Mouse (Mus musculus): ENCODE measurements at regions not wholly inside any gene's neighbourhood (a gene's known extent, or its start where the extent isn't known, plus 50 kb on each side); places are given as distances from the start of the nearest gene placed in this dataset.
A peak's percentile ranks its signal among the peaks of the same experiment; 100 is the strongest.

DNA sequence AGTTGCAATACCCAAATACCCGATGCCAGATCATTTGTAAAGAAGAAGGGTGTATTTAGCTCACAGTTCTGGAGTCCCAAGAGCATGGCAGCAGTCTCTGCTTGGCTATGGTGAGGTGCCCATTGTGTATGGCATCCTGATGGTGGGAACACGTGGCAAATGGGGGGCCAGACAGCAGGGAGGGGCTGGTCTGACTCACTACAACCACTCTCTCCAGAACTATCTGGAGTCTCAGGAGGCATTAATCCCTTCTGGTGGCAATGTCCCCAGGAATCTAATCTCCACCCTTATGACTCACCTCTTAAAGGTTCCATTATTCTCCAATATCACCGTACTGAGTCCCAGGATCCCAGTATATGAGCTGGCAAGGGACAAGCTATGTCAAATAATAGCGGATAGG is 229.5 kb upstream of the Serp2 start:
- Histone ChIP-seq H3K27ac (replicated peaks) (no peak overlapping the region), H3K4me2 (replicated peaks) (no peak overlapping the region), H3K27me3 (no peaks in the 10 kb centered on the region), H3K36me3 (no peaks in the 10 kb centered on the region), H3K9me3 (replicated peaks) (no peaks in the 10 kb centered on the region), H3K9ac (no peak overlapping the region), H3K4me1 (peaks cover 12% of the 10 kb centered on the region), H3K4me3 (replicated peaks) (no peak overlapping the region)
- no peak for ATAC-seq (ENCODE audit: insufficient number of reproducible peaks, low FRiP score, low TSS enrichment, low read depth)
- WGBS = 74% methylated on average over 4 of the region's 4 CpGs

DNA sequence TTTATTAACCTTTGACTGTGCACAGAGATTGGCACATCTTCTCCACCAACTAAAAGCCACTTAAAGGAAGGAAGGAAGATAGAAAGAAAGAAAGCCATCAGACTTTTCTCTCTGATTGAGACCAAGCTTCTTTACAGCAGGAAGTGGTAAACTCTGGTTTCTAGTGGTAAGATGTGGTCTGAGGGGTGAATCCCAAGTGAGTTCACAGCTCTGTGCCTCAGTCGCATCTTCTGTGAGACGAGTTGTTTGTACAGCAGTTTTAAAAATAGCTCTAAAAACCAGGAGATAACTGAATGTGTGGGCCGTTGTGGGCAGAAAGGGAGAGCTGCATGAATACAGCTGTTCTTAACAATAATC is 224.8 kb upstream of the Serp2 start:
- Histone ChIP-seq H3K9ac (no peak overlapping the region), H3K4me2 (replicated peaks) (no peak overlapping the region), H3K36me3 (no peaks in the 10 kb centered on the region)

DNA sequence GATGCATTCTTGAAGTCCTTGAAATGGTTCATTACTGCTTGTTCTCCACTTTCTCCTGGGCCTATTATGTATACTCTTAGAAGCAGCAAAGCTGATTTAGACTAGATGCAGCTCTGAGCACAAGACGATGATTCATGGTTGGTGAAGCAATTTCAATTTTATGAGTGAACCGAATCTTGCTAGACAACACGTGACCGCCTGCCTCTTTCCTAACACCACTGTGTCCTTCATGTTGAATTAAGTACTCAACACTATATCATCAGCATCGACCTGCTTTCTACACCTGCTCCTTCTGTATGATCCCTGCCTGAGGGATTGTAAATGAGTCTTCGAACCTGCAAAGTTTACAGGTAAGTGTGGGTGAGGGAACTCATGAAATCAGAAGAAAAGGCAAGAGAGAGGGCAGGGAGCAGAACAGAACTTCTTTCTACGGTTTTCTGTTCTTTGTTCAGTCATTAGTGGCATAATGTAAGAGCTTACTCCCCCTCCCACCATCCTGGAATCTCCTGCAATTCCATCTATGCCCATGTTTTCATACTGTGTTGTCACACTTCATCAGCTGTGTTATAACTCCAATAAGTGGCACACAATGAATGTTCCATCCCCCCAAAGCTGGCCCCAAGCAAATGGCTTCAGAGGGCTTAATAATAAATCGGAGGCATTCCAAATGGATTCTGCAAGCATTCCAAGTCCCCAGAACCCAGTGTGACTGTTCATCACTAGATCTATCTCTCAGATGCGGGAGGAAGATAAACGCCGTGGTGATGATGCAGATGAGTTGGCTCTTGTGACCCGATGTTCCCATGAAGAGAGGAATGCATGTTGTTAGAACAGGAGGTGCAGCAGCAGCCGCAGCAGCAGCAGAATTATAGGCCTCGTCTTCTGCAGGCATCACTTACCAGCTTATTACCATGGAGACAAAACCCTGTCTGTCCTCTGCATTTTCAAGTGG is 224.2 kb upstream of the Serp2 start:
- peak; percentile 47; the same call in 1 of the 2 replicates for ATAC-seq (ENCODE audit: insufficient number of reproducible peaks, low FRiP score, low TSS enrichment, low read depth)
- no peaks in the 10 kb centered on the region for H3K36me3 ChIP-seq
- no peak overlapping the region for H3K4me3 ChIP-seq (replicated peaks)
- H3K9me3 ChIP-seq (replicated peaks) = no peaks in the 10 kb centered on the region
- no peaks in the 10 kb centered on the region for H3K27me3 ChIP-seq
- H3K9ac ChIP-seq = no peak overlapping the region
- 54% methylated on average over 14 of the region's 14 CpGs for WGBS
- H3K27ac ChIP-seq (replicated peaks) = 0 out of 2 replicates have a peak overlapping the region, but pooled peaks have one; percentile 1
- H3K4me1 ChIP-seq = peaks cover 17% of the 10 kb centered on the region
- H3K4me2 ChIP-seq (replicated peaks) = no peak overlapping the region

More for the DNA sequence above, 224.8 kb upstream of the Serp2 start:
- H3K4me3 ChIP-seq (replicated peaks) = no peak overlapping the region
- no peak for ATAC-seq (ENCODE audit: insufficient number of reproducible peaks, low FRiP score, low TSS enrichment, low read depth)
- WGBS = 47% methylated on average over 3 of the region's 3 CpGs
- H3K27ac ChIP-seq (replicated peaks) = no peak overlapping the region
- no peaks in the 10 kb centered on the region for H3K9me3 ChIP-seq (replicated peaks)
- H3K4me1 ChIP-seq = peaks cover 17% of the 10 kb centered on the region
- H3K27me3 ChIP-seq = no peaks in the 10 kb centered on the region

DNA sequence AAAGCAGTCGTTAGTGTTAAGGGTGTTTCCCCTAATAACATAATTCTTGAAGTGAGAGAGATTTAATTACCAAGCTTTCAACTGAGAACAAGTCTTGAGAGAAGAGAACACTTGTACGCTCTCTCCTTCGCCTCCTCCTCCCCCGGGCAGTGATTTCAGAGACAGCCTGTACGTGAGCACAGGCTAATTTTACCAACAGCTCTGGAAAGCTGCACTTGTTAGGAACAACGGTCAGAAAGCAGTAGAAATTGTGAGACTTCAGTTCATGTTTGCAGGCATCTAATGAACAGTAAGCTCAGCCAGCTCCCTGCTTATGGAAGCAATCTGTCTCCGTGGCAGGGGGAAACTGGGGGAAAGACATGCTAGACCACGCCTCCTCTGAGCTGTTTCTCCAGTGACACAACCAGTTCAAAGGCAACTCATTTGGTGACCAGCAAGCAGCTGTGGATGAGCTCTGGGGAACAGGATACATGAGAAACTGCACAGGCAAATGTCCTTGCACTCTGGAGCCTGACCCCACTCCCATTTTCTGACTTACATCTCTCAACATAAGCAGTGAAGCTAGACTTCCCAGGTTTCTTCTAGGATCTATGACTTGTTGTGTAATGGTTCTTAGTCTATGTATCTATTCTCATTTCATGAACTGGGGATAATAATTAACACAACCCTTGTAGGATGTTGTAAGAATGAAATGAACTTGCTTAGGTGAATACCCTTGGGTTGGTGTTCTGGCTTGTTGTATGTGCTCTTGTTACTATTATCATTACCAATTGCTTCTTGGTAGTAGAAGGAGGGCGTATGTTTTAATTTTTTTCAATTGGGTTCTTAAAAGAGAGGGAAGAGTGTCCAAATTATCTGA is 222.1 kb upstream of the Serp2 start:
- Histone ChIP-seq H3K27ac (replicated peaks) (peak overlapping the region; percentile 9; the same call in 1 of the 2 replicates), H3K27me3 (no peaks in the 10 kb centered on the region), H3K4me3 (replicated peaks) (no peak overlapping the region), H3K9ac (no peak overlapping the region), H3K36me3 (no peaks in the 10 kb centered on the region), H3K9me3 (replicated peaks) (no peaks in the 10 kb centered on the region), H3K4me1 (peaks cover 17% of the 10 kb centered on the region), H3K4me2 (replicated peaks) (0 out of 2 replicates have a peak overlapping the region, but pooled peaks have one; percentile 8)
- WGBS = 32% methylated on average over 9 of the region's 9 CpGs
- ATAC-seq (ENCODE audit: insufficient number of reproducible peaks, low FRiP score, low TSS enrichment, low read depth) = no peak; the same call in 1 of the 2 replicates

DNA sequence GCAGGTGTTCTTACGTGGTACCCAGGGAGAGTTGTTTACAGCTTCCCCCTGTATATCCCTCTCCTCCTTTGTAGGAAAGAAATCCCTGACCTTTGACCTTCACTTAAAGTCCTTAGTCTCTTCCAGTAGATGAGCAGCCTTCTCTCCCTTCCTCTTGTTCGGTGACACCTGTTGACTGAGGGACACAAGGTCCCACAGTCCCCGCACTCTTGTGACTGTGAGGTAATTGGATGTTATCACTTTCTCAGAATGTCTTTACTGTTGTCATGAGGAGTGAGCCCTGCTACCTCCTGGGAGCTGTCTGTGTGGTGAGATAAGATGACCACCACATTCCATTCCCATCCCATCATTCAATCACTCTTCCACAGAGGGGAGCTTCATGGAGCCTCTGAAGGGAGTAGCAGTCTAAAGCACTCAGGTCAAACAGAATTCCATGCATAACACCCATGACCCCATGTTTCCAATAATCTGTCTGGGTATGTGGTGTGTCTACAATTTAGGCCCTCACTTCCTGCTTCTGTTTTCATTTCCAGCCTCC is 218.8 kb upstream of the Serp2 start:
- no peaks in the 10 kb centered on the region for H3K36me3 ChIP-seq
- peaks cover 7% of the 10 kb centered on the region for H3K4me1 ChIP-seq
- no peak overlapping the region for H3K27ac ChIP-seq (replicated peaks)
- WGBS = 58% methylated on average over 3 of the region's 3 CpGs
- H3K4me3 ChIP-seq (replicated peaks) = no peak overlapping the region
- H3K4me2 ChIP-seq (replicated peaks) = no peak overlapping the region
- ATAC-seq (ENCODE audit: insufficient number of reproducible peaks, low FRiP score, low TSS enrichment, low read depth) = no peak
- no peaks in the 10 kb centered on the region for H3K9me3 ChIP-seq (replicated peaks)
- H3K27me3 ChIP-seq = no peaks in the 10 kb centered on the region
- H3K9ac ChIP-seq = no peak overlapping the region

DNA sequence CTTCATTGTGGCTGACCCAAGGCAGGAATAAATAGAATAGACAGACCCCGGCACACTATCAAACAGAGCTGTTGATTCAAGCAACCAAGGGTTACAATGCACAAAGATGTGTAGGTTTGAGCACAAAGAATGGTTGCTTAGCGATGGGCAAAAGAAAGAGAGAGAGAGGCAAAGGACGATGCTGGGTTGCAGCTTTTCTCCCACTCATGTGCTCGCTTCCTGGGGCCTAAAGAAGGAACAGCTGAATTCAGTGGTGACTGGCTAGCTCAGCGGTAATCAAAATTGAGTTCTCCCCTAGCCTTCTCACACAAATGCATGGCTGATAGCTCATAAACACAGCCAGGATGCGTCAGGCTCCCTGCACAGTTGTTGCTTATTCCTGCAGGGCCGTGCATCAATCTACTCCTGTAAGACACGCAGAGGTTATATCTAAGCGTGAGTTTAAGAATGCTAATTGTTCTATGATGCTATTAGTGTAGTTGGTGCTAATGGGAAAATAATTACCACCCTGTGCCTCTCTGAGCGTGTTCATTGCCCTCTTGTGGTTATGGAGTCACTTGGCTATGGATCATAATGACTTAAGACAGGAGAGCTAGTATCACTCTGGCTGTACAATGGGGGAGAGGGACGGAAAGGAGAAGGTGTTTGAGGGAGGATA is 216.2 kb upstream of the Serp2 start:
- Histone ChIP-seq H3K36me3 (no peaks in the 10 kb centered on the region), H3K9me3 (replicated peaks) (no peaks in the 10 kb centered on the region), H3K27me3 (no peaks in the 10 kb centered on the region), H3K4me3 (replicated peaks) (no peak overlapping the region), H3K9ac (no peak overlapping the region), H3K4me1 (no peaks in the 10 kb centered on the region), H3K4me2 (replicated peaks) (no peak overlapping the region), H3K27ac (replicated peaks) (no peak overlapping the region)
- 77% methylated on average over 11 of the region's 11 CpGs for WGBS
- peak; percentile 39; the same call in 1 of the 2 replicates for ATAC-seq (ENCODE audit: insufficient number of reproducible peaks, low FRiP score, low TSS enrichment, low read depth)

DNA sequence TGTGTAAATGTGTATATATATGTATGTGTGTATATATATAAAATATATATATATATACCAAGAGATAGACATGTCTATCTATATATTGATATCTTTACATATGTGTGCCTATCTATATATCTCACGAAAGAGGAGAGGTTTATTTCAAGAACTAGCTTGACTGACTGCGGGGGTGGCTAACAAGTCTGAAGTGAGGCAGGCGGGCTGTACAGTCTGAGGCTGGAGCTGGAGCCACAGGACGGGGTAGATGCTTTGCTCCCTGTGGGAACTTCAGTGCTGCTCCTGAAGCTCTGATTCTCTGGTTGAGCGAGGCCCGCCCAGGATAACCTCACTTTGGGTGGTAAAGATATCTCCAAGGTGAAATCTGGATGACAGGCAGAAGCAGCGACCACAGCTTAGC is 213.4 kb upstream of the Serp2 start:
- Histone ChIP-seq H3K9ac (no peak overlapping the region), H3K4me3 (replicated peaks) (no peak overlapping the region), H3K36me3 (no peaks in the 10 kb centered on the region), H3K9me3 (replicated peaks) (no peaks in the 10 kb centered on the region), H3K27me3 (no peaks in the 10 kb centered on the region), H3K27ac (replicated peaks) (no peak overlapping the region), H3K4me1 (peaks cover 4% of the 10 kb centered on the region), H3K4me2 (replicated peaks) (no peak overlapping the region)
- ATAC-seq (ENCODE audit: insufficient number of reproducible peaks, low FRiP score, low TSS enrichment, low read depth) = no peak
- whole genome bisulfite sequencing = 88% methylated on average over 7 of the region's 7 CpGs

DNA sequence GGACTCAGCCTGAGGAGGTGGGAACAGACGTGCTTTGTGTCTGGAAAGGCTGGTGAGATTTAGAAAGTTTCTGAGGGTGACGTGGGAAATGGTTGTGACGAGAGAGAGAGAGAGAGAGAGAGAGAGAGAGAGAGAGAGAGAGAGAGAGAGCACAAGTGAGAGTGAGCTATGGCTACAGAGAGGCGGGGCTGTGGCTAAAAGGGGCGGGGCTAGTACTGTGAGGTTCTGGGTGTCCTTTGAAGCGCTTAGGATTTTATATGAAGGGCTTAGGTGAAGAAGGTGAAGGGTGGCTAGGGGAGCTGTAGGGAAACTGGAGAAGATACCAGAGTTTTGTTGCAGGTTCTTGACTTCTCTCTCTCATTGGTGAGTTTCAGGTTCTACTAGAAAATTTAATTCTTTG is 210.6 kb upstream of the Serp2 start:
- H3K4me2 ChIP-seq (replicated peaks) = no peak overlapping the region
- no peak overlapping the region for H3K9ac ChIP-seq
- 64% methylated on average over 6 of the region's 6 CpGs for WGBS
- peaks cover 16% of the 10 kb centered on the region for H3K4me1 ChIP-seq
- H3K27ac ChIP-seq (replicated peaks) = no peak overlapping the region
- no peaks in the 10 kb centered on the region for H3K9me3 ChIP-seq (replicated peaks)
- no peak overlapping the region for H3K4me3 ChIP-seq (replicated peaks)
- H3K36me3 ChIP-seq = no peaks in the 10 kb centered on the region
- H3K27me3 ChIP-seq = no peaks in the 10 kb centered on the region
- no peak for ATAC-seq (ENCODE audit: insufficient number of reproducible peaks, low FRiP score, low TSS enrichment, low read depth)

DNA sequence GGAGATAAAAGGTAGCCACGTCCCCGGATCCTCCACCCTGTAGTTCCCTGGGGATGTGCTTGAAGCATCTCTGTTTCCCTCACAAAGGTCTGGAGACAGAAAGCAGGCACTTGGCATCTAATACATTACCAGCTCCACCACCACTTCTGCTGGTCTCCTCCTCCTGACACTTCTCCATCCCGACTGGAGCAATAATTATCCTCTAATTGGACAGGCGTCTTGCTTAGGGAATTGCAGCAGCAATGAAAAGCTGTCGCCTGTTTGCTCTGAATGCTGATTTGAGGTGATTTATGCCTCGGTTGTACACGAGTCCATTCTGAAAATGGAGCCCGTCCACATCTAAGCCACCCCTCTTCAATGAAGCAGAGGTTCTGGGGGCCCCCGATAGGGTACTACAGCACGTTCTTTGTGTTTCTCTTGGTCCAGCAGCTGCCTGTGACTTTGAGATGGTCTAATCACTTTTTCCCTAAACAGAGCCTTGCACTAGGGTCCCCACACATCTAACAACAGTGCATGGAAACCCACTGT is 209.6 kb upstream of the Serp2 start:
- peaks cover 16% of the 10 kb centered on the region for H3K4me1 ChIP-seq
- no peak for ATAC-seq (ENCODE audit: insufficient number of reproducible peaks, low FRiP score, low TSS enrichment, low read depth)

DNA sequence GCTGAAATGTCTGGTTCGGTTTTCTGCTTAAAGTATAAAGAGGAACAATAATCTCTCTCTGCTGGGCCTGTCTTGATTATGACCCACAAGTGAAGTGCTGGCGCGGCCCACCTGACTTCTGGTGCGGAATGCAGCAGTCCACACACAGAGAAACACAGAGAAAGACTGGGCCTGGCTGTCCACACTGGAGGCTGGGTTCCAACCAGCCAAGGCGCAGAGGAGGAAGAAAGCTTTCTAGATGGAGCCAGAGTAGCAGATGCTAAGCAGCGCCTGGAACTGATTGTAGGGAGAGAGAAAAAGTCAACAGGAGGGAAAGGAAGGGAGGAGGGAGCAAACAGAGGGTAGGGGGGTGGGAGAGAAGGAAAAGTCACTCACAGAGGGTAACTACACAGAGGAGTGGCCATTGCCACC is 208.4 kb upstream of the Serp2 start:
- Histone ChIP-seq H3K27ac (replicated peaks) (peak overlapping the region; percentile 61), H3K9ac (no peak overlapping the region), H3K36me3 (no peaks in the 10 kb centered on the region), H3K4me3 (replicated peaks) (no peak overlapping the region), H3K27me3 (no peaks in the 10 kb centered on the region), H3K4me1 (peaks cover 21% of the 10 kb centered on the region), H3K4me2 (replicated peaks) (0 out of 2 replicates have a peak overlapping the region, but pooled peaks have one; percentile 10), H3K9me3 (replicated peaks) (no peaks in the 10 kb centered on the region)
- ATAC-seq (ENCODE audit: insufficient number of reproducible peaks, low FRiP score, low TSS enrichment, low read depth) = 0 out of 2 replicates have a peak, but pooled peaks have one; percentile 53
- WGBS = 42% methylated on average over 6 of the region's 6 CpGs

More for the DNA sequence above, 209.6 kb upstream of the Serp2 start:
- no peaks in the 10 kb centered on the region for H3K36me3 ChIP-seq
- no peaks in the 10 kb centered on the region for H3K9me3 ChIP-seq (replicated peaks)
- 71% methylated on average over 10 of the region's 10 CpGs for WGBS
- H3K9ac ChIP-seq = no peak overlapping the region
- no peak overlapping the region for H3K27ac ChIP-seq (replicated peaks)
- no peaks in the 10 kb centered on the region for H3K27me3 ChIP-seq
- H3K4me3 ChIP-seq (replicated peaks) = no peak overlapping the region
- no peak overlapping the region for H3K4me2 ChIP-seq (replicated peaks)

Measured in embryonic facial prominence, embryonic 15.5 days (tissue).